Mouse (Mus musculus) brain, embryonic 18.5 days (tissue): ENCODE results near the gene Ap1ar.

Source experiments
- DNase-seq: peaks from one replicate; pipeline ENCODE4 v3.0.0-alpha.2; 2012; ENCODE audit warnings: low read depth, low spot score

Gene Ap1ar

DNA sequence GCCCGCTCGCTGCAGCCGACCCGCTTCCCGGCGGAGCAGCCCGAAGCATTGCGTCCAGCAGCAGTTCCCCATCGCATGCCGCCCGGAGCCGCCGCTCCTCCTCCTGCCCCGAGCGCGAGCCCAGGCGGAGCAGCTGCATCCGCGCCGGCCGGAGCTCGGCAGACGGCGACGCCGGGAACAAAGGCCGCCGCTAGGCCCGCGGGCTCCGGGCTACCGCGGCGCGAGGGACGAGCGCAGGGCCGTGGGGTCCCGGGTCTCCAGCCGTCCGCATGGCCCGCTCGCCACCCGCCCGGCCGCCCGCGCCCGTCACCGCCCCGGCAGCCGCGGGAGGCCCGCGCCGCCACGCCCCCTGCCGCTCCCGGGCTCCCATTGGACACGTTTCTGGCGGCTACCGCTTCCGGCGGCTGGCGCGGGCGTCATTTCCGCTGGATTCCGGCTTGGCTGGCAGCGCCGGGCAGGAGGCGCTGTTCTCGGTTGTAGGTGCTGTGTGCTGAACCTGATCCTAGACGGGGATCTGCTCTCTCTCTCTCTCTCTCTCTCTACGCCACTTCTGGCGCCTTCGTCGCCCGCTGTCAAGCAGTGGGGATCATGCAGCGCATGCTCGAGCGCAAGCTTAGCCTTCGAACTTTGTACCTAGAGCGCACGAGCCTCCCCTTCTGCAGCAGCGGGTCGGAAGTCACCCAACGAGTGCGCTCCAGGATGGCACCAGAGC lies at the start of gene Ap1ar:
Ap1ar (minus strand) TSS at position 370 of the 712 bp plus-strand sequence.
- DNase-seq: peak; percentile 85

DNA sequence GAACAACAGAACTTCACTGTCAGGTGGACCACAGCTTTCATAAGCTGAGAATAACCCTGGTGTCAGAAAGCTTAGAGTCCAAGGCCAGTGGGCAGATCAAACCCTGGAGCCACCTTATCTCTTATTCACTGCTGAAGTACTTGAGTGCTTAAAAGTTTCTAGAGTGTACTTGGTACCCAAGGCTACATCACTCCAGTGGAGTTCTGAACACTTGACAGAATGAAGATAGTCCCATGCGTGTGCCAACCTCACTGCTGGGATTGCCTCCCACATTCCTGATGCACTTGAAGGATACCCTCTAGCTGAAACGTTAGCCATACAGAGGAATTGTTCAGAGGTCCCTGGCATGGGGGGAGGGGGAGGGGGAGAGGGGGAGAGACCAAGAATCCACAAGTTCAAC lies 44.4 kb upstream of the Ap1ar start:
- no peak for DNase-seq

DNA sequence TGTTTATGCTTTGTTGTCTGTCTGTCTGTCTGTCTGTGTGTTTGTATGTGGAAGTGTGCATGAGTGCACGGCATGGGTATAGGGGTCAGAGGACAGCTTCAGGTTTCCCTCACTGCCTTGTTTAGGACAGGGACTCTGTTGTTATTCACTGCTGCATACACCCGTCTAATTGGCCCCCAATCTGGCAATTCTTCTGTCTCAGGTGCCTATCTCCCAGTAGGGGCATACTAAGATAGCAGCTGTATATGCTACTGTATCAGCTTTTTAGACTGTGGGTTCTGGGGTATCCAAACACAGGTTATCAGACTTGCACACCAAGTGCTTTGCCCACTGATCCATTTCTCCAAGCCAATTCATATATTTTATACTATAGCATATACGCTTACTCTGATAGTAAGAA lies 42.6 kb upstream of the Ap1ar start:
- no peak for DNase-seq

DNA sequence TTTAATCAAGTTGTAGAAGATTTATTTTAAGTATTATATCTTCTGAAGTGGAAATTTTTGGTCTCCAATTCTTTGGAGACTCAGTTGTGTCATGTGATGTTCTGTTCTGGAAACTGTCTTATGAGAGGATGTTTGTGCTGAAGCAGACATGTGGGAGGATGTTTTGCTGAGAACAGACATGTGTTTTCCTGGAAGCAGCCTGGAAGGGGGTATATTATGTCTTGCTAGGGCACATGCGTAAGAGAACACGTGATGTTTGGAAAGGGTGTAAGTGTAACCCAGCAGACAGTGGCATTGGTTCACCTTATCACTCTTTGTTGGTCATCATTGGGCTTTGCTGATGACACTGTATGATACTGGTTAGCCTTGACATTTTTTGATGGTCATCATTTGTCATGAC lies 38.2 kb upstream of the Ap1ar start:
- no peak for DNase-seq

DNA sequence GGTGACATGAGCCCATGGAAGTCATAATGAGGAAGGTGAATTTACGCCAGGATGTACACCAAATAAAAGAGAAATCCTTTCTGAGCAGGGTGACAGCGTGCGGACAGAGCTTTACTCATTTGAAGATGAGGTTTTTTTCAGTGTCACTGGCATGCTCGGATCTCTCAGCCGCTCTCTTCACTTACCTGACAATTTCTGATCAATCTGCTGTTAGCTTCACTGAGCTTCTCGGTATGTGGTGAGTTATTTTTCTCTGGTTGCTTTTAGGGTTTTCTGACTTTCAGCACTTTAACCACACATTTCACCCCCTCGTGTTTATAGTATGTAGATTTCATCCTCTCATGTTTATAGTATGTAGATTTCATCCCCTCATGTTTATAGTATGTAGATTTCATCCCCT lies 37.7 kb upstream of the Ap1ar start:
- DNase-seq: no peak

DNA sequence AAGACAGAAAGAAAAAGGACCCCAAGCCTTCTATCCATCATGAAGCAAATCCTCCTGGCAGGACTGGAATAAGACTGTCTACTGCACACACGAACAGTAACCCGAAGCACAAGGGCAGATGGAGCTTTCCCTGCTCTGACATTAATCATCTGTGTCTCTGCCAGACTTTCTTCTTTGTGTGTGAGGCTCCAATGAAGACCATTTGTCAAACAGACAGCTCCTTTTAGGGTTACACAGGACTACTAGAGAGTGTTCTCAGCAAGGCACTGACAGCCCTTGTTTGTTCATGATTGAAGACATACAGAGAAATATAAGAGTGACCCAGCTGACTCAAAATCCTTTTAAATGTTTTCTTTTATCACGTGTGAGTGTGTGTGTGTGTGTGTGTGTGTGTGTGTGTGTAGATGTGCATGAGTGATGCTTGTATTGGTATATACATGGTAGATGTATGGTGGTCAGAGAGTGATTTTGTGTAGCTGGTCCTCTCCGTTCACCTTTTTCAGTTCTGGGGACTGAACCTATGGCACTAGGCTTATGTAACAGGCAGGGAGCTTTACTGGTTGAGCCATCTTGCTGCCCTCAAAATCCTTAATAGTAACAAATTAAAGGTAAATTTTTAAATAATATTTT lies 37.0 kb upstream of the Ap1ar start:
- DNase-seq: no peak

DNA sequence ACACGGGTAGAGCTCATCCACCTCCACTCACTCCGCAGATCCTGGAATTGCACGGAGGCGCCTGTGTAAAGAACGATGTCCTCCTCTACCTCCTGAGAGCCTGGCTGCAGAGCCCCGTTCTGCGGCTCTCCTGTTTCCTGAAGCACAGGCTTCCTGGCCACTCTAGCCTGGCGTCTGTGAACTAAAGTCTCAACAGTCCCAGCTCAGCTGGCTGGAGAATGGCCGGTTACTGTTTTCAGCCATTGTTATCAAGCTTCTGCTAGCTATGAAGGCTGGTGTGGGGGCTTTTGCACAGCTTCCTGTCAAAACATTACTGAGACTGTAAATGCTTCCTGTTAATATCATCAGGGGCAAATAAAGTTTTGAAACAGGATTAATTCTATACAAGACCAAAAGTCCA lies 34.3 kb upstream of the Ap1ar start:
- no peak for DNase-seq

DNA sequence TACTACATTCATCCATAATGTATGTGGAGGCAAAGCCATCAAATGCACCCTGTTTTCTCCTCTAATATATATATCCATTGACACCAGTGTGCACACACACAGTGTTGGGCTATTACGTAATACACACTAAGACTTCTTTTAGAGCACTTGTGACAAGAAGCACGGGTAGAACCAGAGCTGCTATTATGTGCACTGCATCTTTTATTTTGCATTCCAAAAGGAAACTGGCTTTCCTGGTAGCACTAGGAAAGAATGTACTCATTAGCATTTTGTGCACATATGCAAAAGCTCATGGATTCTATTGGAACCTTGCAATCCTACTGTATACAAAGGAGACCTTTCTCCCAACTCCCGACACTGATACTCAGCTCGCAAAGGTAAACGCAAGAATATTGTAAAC lies 31.6 kb upstream of the Ap1ar start:
- DNase-seq: no peak

DNA sequence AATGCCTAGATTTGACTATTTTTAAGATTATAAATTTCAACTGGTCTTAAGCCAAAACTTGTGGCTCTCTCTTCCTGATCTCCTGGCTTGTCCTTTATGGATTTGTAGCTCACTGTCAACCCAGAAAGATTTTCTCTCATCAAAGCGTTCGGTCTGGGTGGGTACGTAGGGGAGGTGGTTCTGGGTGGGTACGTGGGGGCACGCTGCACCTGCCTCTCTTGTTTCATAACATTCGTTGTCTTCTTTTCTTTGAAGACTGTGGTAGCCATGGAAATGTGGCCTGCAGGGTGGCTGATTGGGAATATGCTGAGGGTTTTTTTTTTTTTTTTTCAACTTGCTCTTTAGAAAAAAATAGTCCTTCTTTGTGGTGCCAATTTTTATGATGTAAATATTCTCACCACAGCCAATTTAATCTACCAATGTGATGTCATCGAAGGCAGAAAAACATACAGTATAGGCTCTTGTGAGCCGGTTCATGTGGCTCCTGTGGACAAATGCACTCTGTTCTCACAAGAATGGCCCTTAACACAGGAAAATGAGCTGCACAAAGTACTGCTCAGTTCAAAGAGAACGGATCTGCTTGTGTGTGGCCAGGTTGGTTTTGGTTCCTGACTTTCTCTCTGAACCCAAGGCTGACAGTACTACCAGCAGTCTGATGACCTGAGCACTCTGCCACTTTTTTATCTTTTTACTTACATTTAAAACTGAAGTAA lies 30.9 kb upstream of the Ap1ar start:
- DNase-seq: no peak

DNA sequence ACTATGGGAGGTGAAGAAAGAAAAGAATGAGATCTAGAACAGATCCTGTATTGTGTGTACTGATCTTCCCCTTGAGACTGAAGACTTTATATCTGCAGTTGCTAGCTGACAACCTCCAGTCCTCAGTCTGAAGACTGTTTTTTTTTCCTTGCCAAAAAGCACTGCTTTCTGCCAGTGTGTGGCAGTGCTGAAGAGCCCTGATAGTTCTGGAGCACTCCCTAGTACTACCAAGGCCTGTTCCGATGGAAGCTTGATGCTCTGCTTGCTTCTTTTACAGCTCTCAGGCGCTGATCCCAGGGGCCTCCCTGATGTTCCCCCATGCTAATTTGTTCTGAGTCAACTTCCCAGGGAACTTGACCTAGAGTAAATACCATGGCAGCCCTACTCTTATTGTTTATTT lies 26.9 kb upstream of the Ap1ar start:
- no peak for DNase-seq

DNA sequence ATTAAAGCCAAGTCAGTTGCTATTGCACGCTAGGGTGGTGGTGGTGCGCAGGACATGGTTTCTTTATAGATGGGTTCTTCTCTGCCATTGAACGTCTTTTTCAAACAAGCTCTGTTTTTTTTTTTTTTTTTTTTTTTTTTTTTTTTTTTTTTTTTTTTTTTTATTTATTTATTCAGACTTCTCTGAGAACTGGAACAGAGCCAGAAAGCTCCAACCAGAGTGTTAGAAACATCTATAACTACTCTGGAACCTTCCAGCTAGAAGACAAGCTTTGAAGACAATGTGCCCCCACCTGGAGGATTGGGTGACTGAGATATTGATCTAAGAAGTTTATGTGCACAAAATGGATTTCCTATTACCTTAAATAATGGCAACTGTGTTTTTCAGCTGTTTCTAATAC lies 26.2 kb upstream of the Ap1ar start:
- no peak for DNase-seq

DNA sequence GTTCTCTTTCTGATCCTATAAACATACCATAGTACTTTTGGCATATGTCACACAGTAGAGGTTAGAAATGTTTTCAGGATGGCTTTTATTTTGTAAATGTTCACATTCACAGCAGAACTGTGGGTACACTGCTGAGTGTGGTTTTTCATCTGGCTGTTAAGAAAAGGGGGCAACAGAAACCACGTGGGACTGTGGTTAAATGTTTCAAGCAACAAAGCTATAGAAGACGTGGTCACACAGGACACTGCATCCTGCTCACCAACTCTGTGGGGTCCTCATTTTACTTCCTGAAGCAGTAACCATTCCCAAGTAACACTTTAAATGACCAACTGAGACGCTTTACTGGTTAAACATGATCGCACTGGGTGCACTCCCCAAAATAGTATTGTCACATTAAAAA lies 25.2 kb upstream of the Ap1ar start:
- DNase-seq: no peak

DNA sequence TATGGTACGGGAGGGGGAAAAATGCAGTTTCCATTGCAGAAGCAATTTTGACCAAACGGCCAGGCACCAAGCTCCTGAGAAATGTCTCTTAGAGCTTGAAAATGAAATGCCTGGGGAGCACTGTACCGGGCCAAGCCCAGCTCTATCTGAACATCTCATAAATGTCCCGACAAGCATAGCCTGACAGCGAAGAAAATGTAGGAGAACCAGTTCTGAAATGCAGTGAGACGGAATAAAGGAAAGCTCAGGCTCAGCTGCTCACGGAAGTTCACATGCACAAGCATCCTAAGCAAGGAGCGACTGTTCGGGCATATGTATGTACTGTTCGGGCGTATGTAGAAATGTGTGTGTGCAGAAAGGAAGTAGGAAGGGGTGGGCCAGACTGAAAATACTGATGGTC lies 24.0 kb upstream of the Ap1ar start:
- DNase-seq: no peak

DNA sequence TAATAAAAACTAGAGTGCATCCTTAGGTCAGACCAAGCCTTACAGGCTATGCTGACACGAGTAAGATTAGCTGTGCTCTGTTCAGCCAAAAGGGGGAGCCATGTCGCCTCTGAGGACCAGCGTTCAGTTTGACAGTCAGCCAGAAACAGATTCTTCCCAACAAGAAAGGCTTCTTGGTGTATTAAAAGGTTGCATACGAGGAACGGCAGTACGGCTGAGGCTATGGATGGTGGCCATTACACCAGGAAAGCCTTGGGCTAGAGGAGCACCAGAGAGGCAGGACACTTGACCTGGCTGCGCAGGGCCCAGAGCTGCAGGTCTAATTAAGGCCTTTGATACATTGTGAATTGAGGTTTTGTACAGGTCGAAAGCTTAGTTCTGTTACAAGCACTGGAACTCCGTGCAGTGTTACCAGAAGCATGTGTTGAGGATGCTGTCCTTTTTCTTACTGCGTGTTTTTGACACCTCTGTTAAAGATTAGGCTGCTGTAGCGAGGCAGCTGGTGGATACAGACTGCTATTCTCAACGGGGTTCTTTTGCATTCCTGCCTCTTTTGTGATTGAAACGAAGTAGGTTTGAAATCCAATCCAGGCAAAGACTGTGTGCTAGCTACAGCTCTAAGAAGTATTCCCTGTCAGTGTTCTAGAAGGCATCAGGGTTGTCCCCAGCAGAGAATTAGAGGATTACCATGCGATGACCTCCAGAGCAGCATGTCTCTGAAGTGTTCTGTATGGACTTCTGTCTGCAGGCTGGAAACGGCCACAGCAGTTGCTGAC lies 16.3 kb upstream of the Ap1ar start:
- DNase-seq: no peak

DNA sequence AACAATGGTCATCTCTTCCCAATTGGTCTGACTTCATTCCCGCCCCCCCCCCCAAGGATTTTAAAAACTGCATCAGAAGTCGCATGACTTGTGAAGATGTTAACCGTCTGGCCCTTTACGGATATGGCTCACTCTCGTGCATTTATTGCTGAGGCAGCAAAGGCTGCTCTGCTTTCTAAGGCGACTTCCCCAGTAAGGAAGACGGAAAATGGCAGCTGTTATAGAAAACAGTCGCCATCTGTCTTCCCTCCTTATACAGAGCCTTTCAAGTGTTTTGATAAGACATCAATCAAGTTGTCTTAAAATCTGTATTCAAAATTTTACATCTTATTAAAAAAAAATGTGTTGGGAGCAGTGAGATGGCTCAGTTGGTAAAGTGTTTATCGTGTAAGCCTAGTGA lies 15.4 kb upstream of the Ap1ar start:
- no peak for DNase-seq

DNA sequence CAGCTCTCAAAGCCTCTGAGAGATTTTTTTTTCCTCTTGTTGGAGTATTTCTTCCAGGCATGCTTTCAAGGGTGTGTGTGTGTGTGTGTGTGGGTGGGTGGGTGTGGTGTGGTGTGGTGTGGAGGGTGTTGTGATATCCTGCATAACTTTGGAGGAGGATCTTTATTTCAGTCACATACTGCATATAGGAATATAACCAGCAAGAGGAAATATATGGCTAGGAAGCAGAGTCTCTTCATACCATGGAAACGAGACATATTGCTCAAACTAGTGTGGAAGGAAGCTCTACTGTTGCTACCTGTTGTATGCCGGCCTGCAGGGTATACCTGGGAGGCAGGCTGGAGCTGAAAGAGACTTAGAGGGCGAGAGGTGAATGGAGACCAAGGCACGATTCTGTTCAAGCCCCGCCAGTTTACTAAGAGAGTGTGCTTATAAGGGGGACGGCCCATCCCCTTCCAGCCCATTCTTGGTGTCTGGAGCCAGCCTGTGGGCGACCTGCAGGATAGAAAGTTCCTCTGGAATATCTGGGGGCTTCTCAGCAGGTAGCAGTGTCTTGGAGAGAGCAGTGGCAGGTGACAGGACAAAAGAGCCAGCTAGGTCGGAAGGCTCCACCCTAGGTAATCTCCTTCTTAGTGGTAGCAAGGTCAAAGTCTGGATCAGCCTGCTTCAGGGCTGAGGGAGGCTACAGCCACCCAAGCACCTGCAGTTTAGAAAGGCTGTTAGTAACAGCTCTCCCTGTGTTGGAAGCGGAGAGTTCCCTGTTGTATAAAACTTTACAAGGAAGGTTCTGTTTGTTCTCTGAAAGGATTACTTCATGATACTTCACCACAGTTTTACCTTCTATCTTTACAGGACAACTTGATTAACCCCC lies 13.7 kb upstream of the Ap1ar start:
- no peak for DNase-seq

DNA sequence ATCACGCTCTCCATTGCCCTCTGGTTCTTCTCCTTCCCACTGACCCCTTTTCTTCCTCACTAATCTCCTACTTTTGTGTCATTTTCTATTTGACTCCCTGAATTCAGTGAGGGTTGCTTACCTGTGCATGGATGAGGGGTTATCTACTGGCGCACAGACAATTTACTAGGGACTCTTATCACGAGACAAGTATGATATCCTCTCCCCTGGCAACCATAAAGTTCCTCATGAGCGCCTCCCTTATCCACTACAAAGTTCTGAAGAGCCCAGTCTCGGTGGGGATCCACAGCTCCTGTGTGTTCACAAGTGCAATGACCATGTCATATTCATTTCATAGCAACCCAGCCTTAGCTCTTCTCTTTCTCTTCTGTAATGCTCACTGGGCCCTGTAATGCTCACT lies 12.6 kb upstream of the Ap1ar start:
- no peak for DNase-seq

DNA sequence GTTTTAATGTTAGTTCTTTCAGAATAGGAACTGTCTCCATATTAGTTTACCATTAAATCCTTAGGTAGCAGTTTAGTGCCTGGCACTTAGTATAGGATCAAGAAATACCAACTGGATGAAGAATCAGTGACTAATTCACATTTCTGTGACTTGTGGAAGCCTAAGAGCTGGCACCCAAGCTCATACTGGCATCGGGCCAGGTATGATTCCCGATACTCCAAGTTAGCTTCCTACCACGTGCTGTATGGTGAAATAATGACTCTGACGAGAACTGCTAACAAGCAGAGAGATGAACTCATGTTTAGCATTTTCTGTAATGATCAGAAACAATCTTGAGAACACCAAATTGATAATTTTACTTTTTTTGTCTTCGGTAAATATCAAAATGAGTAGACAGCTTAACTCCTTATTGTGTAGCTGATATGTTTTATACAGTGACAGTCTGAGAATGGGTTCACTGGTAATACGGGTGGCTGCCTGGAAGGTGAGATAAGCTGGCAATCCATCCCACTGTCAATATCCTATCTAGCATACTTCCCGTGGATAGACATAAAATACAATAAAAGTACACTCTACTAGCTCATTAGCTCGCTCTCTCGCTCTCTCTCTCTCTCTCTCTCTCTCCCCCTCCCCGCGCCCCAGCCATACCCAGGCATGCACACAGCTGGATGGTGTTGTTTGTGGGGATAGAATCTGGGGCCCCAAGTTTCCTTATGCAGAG lies 10.9 kb upstream of the Ap1ar start:
- DNase-seq: no peak

DNA sequence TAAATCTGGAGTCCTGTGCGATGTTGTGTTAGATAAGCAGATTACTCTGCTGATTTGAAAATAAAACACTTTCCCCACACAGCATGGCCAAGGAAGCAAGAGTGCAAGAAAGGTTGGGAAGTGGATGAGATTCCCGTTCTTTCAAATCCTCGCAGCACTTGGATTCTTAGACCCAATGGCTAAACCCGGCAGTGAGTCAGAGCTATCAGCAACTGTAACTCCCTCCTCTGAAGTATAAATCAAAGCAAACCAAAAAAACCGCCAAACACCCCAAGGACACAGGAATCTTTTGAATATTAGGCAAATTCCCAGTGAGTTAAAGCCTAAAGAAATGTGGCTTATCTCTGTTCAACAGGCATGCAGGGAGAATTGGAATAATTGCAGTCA lies 6.6 kb upstream of the Ap1ar start:
- no peak for DNase-seq

DNA sequence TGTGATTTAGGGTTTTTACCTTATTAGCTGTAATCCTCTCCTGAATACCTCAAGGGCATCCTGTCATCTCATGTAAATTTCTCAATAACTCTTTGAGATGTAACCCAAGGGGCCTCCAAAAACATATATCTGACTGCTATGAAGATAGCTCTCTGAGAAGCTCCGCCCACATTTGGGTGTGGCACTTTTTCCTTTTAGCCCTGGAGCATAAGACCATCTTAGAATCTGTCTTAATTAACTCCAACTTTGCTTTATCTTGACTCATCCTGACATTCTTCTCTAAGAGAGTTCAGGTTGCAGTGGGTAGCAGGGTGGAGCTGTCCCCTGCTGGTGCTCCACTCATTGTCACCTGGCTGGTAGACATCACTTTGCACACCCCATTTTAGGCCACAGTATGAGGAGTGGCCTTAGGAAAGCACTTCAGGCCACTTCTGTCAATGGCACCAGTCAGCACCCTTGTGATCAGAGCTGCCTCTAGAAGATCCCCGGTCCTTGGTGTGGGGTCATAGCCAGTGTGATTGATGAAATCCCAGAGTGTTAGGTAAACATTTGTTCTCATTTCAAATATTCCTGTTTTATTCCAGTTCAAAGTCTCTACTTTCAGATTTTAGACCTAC lies 6.1 kb upstream of the Ap1ar start:
- DNase-seq: no peak
